Mouse (Mus musculus) heart, adult 8-10 months (tissue): ENCODE data around the gene Tmem183a. TPM values are rescaled to one million over a fixed set of nuclear protein-coding genes. Genes with fewer than 3 reads are reported as not detected.

Source experiments
- DNase-seq: peaks from one replicate; pipeline ENCODE4 v3.0.0; 2022; ENCODE audit warnings: low spot score
- total RNA-seq, 4 experiments: library from RNA; stranded (reverse); gene quantifications; 2 replicates each; pipeline ENCODE4 v1.2.4; 2022

Tmem183a gene
- total RNA-seq = 10 to 100 TPM; 11.4 to 20.0 (median 13.8) TPM

GRCm38 (mm10) chr1:134361857-134362212, at the start of gene Tmem183a:
Gene Tmem183a, minus strand, starts transcription at chr1:134361979.
- peak; percentile 96 for DNase-seq

- DNase-seq = no peak
Observed at GRCm38 (mm10) chr1:134408080-134408479, 46.3 kb upstream of the Tmem183a start.

- DNase-seq = no peak
Observed at GRCm38 (mm10) chr1:134406414-134406771, 44.6 kb upstream of the Tmem183a start.

GRCm38 (mm10) chr1:134405509-134406413, 44.0 kb upstream of the Tmem183a start, which contains the start of gene Cyb5r1:
Gene Cyb5r1, plus strand, starts transcription at chr1:134405559.
- peak; percentile 85 for DNase-seq

DNA sequence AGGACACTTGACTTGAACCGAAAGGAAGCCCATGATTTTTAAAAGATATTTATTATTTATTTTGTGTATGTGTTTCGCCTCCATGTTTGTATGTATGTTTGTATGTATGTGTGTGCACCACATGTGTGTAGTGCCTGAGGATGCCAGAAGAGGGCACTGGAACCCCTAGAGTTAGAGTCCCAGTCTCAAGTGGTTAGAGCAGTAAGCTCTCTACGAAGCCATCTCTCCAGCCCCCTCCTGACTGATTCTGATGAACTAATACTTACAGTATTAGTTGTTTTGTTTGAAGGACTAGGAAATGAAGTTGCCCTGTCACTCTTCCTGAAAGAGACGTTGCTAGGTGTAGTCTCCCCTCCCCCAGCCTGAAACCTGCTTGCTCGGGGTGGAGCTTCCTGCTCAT, 38.0 kb upstream of the Tmem183a start:
- no peak for DNase-seq

DNA sequence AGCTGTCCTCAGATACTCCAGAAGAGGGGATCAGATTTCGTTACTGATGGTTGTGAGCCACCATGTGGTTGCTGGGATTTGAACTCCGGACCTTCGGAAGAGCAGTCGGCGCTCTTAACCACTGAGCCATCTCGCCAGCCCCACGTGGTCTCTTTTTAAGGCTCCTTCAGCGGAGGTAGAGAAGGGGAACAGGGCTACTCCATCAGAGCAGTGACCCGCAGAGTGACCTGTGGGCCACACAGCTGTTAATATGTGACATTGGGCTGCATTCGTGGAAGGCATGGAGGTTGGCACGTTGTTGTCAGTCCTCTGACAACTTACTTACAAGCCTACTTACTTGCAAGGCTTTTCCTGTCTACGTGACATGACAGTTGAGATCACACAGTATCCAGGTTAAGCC, 36.4 kb upstream of the Tmem183a start:
- no peak for DNase-seq

GRCm38 (mm10) chr1:134393827-134394226, 32.0 kb upstream of the Tmem183a start:
- DNase-seq = no peak

- no peak for DNase-seq
Observed at GRCm38 (mm10) chr1:134385666-134386065, 23.9 kb upstream of the Tmem183a start, which contains the start of gene 4933406M09Rik. Gene 4933406M09Rik, plus strand, starts transcription at chr1:134385940.

DNA sequence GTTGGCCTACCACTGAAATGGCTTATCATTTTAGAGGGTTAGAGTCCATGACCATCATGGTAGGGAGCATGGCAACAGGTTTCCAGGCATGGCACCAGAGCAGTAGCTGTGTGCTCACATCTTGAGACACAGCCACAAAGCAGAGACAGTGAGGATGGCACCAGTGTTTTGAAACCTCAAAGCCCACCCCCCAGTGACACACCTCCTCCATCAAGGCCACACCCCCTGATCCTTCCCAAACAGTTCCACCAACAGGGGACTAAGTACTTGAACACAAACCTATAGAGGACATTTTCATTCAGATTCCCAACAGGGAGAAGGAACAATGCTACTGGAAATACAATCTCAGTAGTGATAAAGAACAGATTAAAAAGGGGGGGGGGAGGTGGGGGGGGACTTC, 23.4 kb upstream of the Tmem183a start:
- no peak for DNase-seq

DNA sequence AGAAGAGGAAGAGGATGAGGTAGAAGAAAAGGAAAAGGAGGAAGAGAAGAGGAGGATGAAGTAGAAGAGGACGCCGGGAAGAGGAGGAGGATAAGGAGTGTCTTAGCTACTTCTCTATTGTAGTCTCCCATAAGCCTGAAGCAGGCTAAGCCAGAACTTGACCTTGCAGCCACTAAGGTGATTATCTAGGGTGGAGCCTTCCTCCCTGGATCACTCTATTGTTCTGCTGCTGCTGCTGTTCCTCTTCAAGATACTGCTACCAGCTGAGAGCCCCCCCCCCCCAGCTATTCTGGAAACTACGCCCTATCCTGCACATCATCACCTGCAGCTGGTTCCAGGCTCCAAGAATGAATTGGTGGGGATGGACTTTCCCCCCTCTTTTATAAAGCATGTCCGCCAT, 22.8 kb upstream of the Tmem183a start:
- peak; percentile 46 for DNase-seq

DNA sequence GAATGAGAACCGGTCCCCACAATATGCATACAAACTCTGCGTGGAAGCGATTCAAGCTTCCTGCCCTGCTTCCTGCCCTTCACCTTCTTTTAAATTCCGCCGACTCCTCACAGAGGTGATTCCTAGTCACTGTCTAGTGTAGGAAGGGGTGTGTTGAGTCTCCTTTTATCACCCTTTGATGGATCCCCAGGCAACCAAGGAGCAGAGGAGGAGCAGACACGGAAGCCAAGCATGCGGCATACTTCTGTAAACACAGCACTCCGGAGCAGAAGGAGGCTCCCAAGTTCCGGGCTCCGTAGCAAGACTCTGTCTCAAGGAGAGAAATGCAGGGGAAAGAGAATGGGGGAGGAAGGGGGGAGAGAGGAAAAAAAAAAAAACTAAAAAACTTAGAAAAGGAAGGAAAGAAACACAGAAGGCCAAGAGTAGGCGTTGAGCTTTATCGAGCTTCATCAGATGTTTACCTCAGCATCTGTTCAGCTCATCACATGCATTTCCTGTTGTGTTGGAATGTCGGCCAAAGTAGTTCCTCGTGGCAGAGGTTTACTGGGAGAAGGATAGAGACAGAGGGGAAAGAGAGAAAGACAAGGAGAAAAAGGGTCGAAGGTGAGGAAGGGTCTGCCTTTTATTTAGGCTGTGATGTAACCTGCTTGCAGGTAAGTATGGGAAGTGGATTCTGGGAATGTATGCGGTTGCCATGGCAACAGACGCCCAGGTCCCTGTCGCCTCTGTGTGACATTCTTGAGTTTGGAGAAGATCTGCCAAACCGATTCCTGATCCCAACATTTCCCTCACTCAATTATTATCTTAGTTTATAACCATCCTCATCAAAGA, 20.2 kb upstream of the Tmem183a start:
- DNase-seq = peak; percentile 41

GRCm38 (mm10) chr1:134381051-134381450, 19.3 kb upstream of the Tmem183a start:
- no peak for DNase-seq

DNA sequence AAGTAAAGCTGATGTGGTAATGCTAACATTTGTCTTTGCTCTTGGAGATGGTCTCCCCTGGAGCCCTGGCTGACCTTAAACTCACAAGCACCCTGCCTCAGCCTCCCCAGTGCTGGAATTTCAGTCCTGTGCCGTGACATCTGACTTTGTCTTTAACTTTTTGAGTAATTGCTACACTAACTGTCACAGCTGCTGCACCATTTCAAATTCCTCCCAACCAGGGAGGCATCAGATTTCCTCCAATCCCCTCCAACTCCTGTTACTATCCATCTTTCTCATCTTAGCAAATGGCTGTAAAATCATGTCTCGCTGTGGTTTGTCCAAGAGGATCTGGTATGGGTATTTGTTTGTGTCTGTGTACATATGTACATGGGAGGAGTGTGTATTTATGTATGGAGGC, 12.3 kb upstream of the Tmem183a start:
- DNase-seq = no peak

- peak; percentile 64 for DNase-seq
Observed at GRCm38 (mm10) chr1:134368777-134369337, 7.1 kb upstream of the Tmem183a start.

DNA sequence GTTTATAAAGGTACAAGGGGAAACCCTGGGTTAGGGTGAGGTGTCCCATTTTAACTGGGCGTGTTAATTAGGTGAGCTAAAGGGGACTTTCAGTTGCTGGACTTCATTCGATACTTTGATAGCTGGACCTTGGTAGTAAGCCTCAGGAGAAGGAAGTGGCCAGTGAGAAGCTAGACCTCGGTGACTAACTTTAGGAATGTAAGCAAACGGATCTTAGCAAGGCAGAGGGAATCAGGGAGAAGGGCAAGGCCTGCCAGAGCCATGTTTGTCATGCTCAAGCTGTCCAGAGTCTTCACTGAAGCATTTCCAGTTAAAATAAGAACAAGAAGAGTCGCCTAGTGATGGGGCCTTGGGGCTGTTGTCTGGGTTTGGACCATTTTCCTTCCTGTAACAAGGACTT, 3.7 kb upstream of the Tmem183a start:
- DNase-seq = no peak

DNA sequence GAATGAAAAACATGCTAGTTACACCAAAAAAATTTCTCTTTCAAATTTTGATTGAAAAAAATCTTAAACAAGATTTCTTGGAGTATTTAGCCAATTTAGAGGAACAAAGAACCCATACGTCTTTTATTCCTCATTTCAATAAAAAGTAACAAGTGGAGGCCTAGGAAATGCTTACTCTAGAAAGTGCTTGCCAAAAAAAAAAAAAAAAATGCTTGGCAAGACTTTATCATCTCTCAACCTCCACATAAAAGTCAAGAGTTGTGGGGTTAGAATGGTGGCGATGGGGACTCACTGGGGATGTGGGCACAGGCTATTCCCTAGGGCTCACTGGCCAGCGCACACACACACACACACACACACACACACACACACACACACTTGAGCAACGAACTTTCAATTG, 1.4 kb upstream of the Tmem183a start:
- no peak for DNase-seq

- no peak for DNase-seq
Observed at GRCm38 (mm10) chr1:134361195-134361856, 453 bp downstream of the Tmem183a start.

DNA sequence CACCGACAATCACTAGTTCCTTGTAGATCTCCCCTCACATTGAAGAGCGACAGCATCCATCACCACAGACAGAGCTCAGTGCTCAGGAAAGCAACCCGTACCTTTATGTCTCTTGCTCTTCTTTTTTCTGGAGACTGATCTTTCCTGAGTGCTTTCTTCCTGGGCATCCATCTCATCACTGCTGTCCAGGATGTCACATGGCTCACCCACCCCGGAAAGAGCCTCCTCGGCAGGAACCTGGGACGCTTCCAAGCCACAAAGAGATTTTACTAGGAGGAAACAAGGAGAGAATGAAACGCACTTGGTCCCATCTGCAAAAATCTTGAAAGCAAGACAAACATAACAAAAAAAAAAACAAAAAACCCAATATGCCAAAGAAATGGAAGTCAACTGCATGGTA, 1.1 kb downstream of the Tmem183a start:
- no peak for DNase-seq

DNA sequence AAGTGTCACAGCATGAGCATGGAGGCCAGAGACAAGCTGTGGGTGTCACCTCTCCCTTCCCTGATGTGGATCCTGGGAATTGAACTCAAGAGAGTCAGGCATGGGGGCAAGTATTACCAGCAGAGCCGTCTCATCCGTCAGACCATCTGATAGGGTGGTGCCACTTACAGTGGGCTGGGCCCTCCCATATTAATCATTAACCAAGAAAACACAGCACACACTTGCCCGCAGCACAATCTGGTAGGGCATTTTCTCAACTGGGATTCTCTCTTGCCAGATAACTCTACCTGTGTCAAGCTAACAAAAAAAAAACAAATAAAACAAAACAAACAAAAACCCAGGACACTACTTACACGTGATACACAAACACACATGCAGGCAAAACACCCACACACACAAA, 4.3 kb downstream of the Tmem183a start:
- DNase-seq = no peak

- no peak for DNase-seq
Observed at GRCm38 (mm10) chr1:134353326-134353725, 8.5 kb downstream of the Tmem183a start.

- DNase-seq = no peak
Observed at GRCm38 (mm10) chr1:134347791-134348190, 14.0 kb downstream of the Tmem183a start.

DNA sequence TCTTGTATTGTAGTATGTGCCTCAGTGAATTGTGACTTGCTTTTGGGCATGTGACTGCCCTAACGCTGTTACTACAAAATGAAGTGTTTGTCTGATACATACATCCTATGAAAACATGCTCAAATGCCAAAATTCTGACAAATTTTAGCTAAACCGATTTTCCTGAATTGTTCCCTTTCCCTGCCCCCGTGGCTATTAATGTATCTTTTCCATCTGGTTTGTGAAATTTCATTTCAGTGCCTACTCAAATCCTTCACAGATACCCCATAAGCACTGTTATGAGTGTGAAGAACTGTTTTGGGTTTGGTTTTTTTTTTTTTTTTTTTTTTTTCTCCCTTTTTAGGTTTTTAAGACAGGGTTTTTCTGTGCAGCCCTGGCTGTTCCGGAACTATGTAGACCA, 16.7 kb downstream of the Tmem183a start:
- no peak for DNase-seq
